Mouse (Mus musculus) liver (tissue): ENCODE measurements at regions not wholly inside any gene's neighbourhood (a gene's known extent, or its start where the extent isn't known, plus 50 kb on each side); places are given as distances from the start of the nearest gene placed in this dataset.

Experiments used
- DNase-seq: peaks from one replicate; pipeline ENCODE4 v3.0.0-alpha.2; 2020; ENCODE audit warnings: mixed read lengths

GRCm38 (mm10) chr10:120547164-120547563, 70.9 kb upstream of the Hmga2 start:
- no peak for DNase-seq

DNA sequence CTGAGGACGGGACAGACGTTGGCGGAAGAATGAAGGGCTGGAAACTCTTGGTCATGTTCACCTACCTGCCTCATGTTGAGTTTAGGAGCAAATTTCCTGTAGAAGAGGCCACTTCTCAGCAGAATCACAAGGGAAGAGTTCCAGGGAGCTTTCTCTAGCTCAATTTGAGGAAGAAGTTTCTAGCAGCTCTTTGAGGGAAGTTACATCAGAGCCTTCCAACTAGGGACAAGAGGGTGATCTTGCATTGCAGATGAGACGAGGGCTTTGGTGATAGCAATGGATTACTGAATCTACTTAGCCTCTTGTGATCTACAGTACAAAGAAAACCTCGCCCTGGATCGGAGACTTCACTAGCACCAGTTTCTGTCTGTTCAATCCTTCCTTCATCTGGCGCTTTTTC, 65.3 kb upstream of the Hmga2 start:
- DNase-seq: no peak

DNA sequence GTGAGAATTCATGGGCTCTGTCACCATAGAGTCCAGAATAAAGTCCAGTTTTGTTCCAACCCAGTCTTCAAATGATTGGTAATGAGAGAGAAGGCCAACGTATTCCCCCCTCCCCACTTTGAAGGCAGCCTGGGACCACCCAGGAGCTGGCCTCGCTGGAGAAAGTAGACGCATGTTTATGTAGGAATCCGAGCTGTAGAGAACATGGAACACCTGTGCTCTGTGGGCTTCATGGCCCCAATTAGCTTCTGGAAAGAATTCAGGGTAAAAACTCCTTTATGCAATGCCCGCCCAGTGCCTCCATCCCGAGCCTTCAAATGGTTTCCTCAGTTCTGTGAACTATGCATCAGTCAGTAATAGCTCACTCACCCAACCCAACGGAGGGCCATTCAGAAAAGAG, 62.3 kb upstream of the Hmga2 start:
- no peak for DNase-seq

DNA sequence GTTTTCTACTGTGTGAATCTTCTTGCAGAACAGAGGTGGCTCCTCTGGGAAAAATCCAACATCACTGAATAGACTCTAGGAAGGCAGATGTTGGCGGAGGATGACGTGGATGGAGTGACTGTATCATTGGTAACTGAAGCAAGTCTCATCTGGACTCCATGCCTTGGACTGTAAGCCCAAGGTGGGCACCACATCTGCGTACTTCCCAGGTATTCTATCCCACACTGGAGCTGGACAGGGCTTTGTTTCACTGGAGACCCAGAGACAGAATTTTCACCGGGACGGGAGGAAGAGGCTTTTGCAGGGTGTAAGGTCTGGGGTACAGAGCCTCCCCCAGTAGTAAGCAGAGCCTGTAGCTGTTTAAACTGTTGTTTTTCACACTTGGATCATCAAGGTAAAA, 52.1 kb upstream of the Hmga2 start:
- no peak for DNase-seq

- no peak for DNase-seq
These were observed 51.7 kb upstream of the Hmga2 start for GRCm38 (mm10) chr10:120527951-120528350.

DNA sequence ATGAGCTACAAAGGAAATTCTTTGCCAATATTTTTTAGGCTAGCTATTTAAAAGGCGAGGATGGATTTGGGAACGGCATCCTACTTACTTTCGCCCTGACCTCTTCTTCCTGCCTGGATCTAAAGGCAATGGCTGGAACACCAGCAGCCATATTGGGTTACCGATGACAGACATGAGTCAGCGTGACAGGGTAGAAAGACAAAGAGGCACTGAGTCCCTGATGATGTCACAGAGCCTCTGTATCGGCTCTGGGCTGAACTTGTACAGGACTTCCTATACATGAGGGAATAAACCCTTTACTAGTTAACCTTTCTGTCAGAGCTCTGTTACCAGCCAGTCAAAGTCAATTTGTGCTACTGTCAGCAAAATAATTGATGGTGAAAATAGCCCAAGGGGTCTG, 50.7 kb upstream of the Hmga2 start:
- DNase-seq: no peak
